Mouse (Mus musculus): ENCODE measurements around the gene Cfap65. TPM values are rescaled to one million over a fixed set of nuclear protein-coding genes. Genes with fewer than 3 reads are reported as not detected.
A peak's percentile ranks its signal among the peaks of the same experiment; 100 is the strongest.

Cfap65 gene
- polyA plus RNA-seq, 1 experiment, result 0.15 TPM

DNA sequence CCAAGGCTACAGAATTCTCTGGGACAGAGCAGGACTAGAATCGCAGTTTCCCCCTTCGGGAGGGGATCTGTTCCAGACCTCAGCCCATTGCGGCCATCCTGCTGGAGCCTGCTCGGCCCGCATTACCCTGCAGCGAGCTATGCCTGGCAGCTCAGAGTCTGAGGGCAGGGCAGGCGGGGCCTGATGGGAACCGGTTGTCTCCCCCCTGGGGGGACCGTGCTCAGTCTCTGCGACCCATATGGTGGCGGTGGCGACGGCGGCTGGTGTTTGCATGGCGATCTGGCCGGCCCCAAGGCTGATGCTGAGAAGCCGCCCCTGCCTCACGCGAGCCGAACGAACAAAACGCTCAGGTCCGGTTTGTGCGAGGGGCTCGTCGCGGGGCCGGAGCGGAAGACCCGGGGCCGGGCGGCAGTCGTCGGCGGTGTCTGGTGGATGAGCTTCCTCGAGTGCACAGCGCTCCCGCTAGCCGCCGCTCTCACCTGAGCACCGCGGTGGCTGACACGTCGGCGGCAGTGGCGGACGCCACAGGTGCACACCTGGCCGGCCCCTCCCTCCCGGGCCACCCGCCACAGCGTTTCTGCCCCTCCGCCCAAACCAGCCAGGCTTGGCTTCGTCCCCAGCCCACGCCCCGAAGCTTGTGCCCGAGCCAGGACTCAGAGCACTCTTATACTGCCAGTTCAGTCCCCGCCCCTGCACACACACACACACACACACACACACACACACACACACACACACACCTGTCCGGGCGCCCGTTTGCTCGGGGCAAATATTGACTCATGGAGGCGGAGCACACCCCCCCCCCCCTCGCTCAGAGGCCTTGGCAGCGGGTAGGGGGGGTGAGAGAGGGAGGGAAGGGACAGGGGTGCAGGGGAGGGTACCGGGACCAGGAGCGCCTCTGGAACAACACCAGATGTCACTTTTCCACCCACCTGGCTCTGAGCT, 34.8 kb downstream of the Cfap65 start:
- peaks cover 4% of the 10 kb centered on the region; the same call in 1 of the 2 replicates for H3K4me1 ChIP-seq (ENCODE audit: control insufficient read depth, insufficient read depth, insufficient read length, low read length)
- no peaks in the 10 kb centered on the region for H3K36me3 ChIP-seq (ENCODE audit: control insufficient read depth, insufficient read depth, low read length)
- peaks cover 6% of the 10 kb centered on the region for H3K27me3 ChIP-seq (ENCODE audit: control insufficient read depth, insufficient read depth, low read length)
- no peak for TF ChIP-seq POLR2A (IDR thresholded peaks at IDR 0.05; ENCODE audit: low read depth, low read length)
- no peak for TF ChIP-seq CTCF (IDR thresholded peaks at IDR 0.05; ENCODE audit: extremely low read depth, insufficient read length, insufficient replicate concordance, low read depth, low read length)
- peak overlapping the region; percentile 52 for H3K4me3 ChIP-seq (ENCODE audit: low read depth, low read length)
- 3% methylated on average over 64 of the region's 66 CpGs for WGBS
- peak overlapping the region; percentile 38 for H3K27ac ChIP-seq (ENCODE audit: insufficient read depth, low read depth, low read length)

DNA sequence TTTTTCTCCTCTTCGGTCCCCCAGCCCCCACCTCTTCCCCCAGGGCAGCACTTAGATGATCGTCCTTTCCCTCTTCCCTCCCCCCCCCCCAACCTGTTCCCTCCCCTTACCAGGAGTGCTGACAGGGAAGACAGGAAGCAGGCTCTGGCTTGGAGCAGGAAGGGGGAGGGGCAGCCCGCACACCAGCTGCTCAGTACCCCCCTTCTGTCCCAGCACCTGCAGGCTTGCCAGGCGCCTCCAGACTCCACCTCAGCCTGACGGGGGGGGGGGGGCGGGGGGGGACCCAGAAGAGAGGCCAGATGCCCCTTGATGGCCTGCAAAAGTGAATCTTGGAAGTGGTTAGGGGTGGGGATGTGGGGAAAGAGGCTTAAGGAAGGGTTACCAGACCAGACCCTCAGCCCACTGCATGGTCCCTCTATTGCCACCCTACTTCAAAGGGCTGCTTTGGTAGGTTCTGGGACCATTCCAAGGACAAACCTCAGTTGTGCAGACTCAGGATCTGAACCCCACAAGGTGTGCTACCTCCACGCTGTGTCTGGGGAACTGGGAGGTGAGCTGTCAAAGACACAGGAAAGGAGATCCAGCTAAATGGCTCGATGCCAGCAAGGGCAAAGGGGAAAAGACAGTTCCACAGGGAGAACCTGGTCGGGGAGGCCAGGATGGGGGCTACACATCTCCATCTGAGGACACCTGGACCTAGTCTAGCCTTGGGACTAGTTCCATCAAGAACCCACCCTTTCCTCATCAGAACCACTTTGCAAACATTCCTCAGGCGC, 36.6 kb downstream of the Cfap65 start:
- H3K4me1 ChIP-seq (ENCODE audit: control insufficient read depth, insufficient read depth, insufficient read length, low read length), result peaks cover 4% of the 10 kb centered on the region; the same call in 1 of the 2 replicates
- peaks cover 6% of the 10 kb centered on the region for H3K27me3 ChIP-seq (ENCODE audit: control insufficient read depth, insufficient read depth, low read length)
- H3K4me3 ChIP-seq (ENCODE audit: low read depth, low read length), result no peak overlapping the region
- H3K36me3 ChIP-seq (ENCODE audit: control insufficient read depth, insufficient read depth, low read length), result no peaks in the 10 kb centered on the region
- no peak overlapping the region for H3K27ac ChIP-seq (ENCODE audit: insufficient read depth, low read depth, low read length)
- WGBS, result 11% methylated on average over 9 of the region's 10 CpGs
- TF ChIP-seq CTCF (IDR thresholded peaks at IDR 0.05; ENCODE audit: extremely low read depth, insufficient read length, insufficient replicate concordance, low read depth, low read length), result no peak
- no peak for TF ChIP-seq POLR2A (IDR thresholded peaks at IDR 0.05; ENCODE audit: low read depth, low read length)

DNA sequence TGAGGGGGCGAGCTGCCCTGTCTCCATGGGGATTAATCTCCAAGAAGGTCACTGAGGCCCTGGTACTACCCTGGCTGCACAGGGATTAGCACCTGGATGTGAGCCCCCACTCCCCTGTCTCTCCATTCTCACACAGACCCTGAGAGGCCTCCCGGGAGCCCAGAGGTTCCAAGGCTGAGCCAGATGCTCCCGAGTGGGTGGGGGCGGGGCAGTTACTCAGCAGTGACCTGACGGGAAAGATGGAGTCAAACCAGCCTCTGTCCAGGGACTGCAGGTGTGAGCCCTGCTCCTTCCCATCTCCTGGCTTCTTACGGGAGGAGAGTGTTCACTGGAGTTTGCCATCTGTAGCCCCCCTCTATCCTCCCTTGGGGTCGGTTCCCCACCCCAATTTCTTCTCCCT, 37.4 kb downstream of the Cfap65 start:
- 15% methylated on average over 7 of the region's 7 CpGs for WGBS
- peaks cover 4% of the 10 kb centered on the region; the same call in 1 of the 2 replicates for H3K4me1 ChIP-seq (ENCODE audit: control insufficient read depth, insufficient read depth, insufficient read length, low read length)
- no peaks in the 10 kb centered on the region for H3K36me3 ChIP-seq (ENCODE audit: control insufficient read depth, insufficient read depth, low read length)
- H3K27ac ChIP-seq (ENCODE audit: insufficient read depth, low read depth, low read length), result no peak overlapping the region
- H3K4me3 ChIP-seq (ENCODE audit: low read depth, low read length), result no peak overlapping the region
- H3K27me3 ChIP-seq (ENCODE audit: control insufficient read depth, insufficient read depth, low read length), result peaks cover 11% of the 10 kb centered on the region
- no peak for TF ChIP-seq POLR2A (IDR thresholded peaks at IDR 0.05; ENCODE audit: low read depth, low read length)
- TF ChIP-seq CTCF (IDR thresholded peaks at IDR 0.05; ENCODE audit: extremely low read depth, insufficient read length, insufficient replicate concordance, low read depth, low read length), result no peak

DNA sequence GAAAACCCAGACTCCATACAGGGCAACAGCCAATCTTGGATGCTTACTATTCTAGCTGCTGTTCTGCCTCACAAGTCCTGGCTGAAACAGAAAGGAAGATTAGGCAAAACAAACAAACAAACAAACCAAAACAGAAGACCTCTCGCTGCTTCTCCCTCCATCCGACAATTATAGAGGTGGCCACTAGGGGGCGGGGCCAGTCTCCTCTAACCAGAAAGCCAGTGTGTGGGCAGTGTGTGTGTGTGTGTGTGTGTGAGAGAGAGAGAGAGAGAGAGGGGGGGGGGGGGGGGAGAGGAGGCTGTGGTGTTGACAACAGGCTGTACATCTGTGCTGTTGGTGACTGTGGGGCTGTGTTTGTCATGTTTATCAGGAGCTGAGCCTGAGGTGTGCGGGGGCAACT, 40.4 kb downstream of the Cfap65 start:
- peaks cover 22% of the 10 kb centered on the region for H3K27me3 ChIP-seq (ENCODE audit: control insufficient read depth, insufficient read depth, low read length)

DNA sequence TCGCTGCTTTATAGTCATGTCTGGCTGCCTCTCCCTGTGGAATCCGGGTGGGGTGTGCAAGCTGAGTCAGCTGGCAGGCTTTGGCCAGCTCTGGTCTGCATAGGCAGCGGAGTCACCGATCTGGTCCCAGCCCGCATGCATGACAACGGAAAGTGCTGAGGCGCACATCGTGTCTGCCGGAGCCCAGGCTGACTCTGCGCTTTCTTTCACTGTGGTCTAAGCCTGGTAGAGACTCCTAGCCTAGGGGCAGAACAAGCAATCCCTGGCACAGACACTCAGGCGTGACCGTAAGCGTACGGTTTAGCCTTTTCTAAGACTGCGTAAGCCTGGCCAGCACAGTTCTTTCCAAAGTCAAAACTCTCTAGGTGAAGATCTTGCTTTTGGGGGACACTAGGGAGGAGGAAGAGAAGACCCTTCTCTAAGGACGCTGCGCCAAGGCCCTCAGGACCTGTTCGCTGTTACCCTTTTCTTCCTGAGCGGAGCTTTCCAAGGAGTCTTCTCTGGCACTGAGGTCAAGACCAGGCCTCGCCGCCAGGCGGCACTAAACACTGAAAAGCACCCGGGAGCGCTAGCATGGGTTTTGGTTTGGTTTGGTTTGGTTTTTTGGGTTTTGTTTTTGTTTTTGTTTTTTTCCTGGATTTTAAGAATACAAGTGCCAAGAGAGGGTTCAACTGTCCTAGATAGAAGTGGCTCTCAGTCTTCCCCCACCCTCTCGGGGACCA, 42.1 kb downstream of the Cfap65 start, which contains the start of gene Cryba2:
Gene Cryba2, minus strand, starts transcription at position 10 of the 722 bp plus-strand sequence.
- Histone ChIP-seq H3K27me3 (ENCODE audit: control insufficient read depth, insufficient read depth, low read length) (peaks cover 28% of the 10 kb centered on the region), H3K4me1 (ENCODE audit: control insufficient read depth, insufficient read depth, insufficient read length, low read length) (0 out of 2 replicates have a peak, but pooled peaks cover 2% of the 10 kb centered on the region), H3K36me3 (ENCODE audit: control insufficient read depth, insufficient read depth, low read length) (no peaks in the 10 kb centered on the region), H3K27ac (ENCODE audit: insufficient read depth, low read depth, low read length) (no peak within 1 kb of the TSS), H3K4me3 (ENCODE audit: low read depth, low read length) (no peak within 1 kb of the TSS)
- no peak for TF ChIP-seq POLR2A (IDR thresholded peaks at IDR 0.05; ENCODE audit: low read depth, low read length)
- TF ChIP-seq CTCF (IDR thresholded peaks at IDR 0.05; ENCODE audit: extremely low read depth, insufficient read length, insufficient replicate concordance, low read depth, low read length), result peak; percentile 88; the same call in 1 of the 2 replicates
- WGBS, result 9% methylated on average over 25 of the region's 25 CpGs

More for the DNA sequence above, 40.4 kb downstream of the Cfap65 start:
- Histone ChIP-seq H3K36me3 (ENCODE audit: control insufficient read depth, insufficient read depth, low read length) (no peaks in the 10 kb centered on the region), H3K4me1 (ENCODE audit: control insufficient read depth, insufficient read depth, insufficient read length, low read length) (0 out of 2 replicates have a peak, but pooled peaks cover 2% of the 10 kb centered on the region), H3K27ac (ENCODE audit: insufficient read depth, low read depth, low read length) (no peak overlapping the region), H3K4me3 (ENCODE audit: low read depth, low read length) (no peak overlapping the region)
- WGBS, result 20% methylated on average over 4 of the region's 4 CpGs
- TF ChIP-seq CTCF (IDR thresholded peaks at IDR 0.05; ENCODE audit: extremely low read depth, insufficient read length, insufficient replicate concordance, low read depth, low read length) (peak; percentile 58; the same call in 1 of the 2 replicates), POLR2A (IDR thresholded peaks at IDR 0.05; ENCODE audit: low read depth, low read length) (no peak)

DNA sequence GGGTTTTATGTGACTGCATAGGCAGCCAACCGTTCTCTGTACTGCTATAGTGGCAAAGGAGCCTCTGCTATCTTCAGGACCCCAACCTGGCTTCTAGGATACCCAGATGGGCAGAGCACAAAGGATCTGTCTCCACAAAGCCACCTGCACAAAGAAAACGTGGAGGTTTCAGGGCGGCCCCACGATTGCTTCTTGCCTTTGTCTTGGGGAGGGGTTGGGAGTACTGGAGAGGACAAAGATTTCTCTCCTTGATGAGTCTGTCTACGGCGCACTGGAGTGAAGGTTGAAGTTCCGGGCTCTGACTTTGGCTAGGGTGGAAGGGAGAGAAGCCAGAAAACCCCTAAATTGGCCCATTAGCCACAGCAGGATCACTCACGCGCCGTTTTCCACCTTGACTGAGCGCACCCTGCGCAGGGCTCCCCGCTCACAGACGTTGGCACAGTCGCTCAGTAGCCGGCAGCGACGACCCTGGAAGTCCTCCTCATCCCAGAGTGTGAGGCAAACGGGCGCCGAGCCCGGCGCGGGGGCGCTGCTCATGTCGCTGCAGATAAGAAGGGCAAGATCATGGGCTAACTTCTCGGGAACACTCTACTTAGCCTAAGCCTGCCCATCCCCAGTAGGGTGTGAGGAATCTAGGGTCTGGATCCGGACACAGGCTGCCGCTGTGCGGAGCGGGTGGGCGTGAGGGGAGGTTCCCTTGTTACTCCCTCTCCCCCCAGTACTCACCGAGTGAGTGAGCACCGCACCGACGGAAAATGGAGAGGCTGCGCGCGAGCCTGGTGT, 42.9 kb downstream of the Cfap65 start:
- Histone ChIP-seq H3K27me3 (ENCODE audit: control insufficient read depth, insufficient read depth, low read length) (peaks cover 28% of the 10 kb centered on the region), H3K4me1 (ENCODE audit: control insufficient read depth, insufficient read depth, insufficient read length, low read length) (0 out of 2 replicates have a peak, but pooled peaks cover 2% of the 10 kb centered on the region), H3K4me3 (ENCODE audit: low read depth, low read length) (no peak overlapping the region), H3K27ac (ENCODE audit: insufficient read depth, low read depth, low read length) (no peak overlapping the region), H3K36me3 (ENCODE audit: control insufficient read depth, insufficient read depth, low read length) (no peaks in the 10 kb centered on the region)
- TF ChIP-seq CTCF (IDR thresholded peaks at IDR 0.05; ENCODE audit: extremely low read depth, insufficient read length, insufficient replicate concordance, low read depth, low read length) (no peak), POLR2A (IDR thresholded peaks at IDR 0.05; ENCODE audit: low read depth, low read length) (no peak)
- 5% methylated on average over 39 of the region's 39 CpGs for WGBS
